Mouse (Mus musculus) intestine, postnatal 0 days (tissue): Measurements from ENCODE around the gene Retnla. TPM values are rescaled to one million over a fixed set of nuclear protein-coding genes. Genes with fewer than 3 reads are reported as not detected.
"Not testable (repeated sequence)": the region's sequence is repeated elsewhere in the genome, so short reads cannot be mapped to it uniquely, and the experiment has no call there.

Experiments used
- ATAC-seq: fragments of 200-750 bp; cut with Nextera tagmentation; 2 replicates; pipeline ENCODE4 v1.8.0; 2017; ENCODE audit warnings: mild to moderate bottlenecking, moderate TSS enrichment, moderate library complexity
- H3K27ac ChIP-seq: fragments of 300-500 bp; sonication (generic); 2 replicates; pipeline ENCODE4 v1.5.1; 2014; ENCODE audit warnings: mild to moderate bottlenecking, low read depth, low read length, moderate library complexity
- H3K27me3 ChIP-seq: fragments of 300-500 bp; sonication (generic); replicated peaks from 2 replicates; pipeline ENCODE4 v1.6.1; 2014; ENCODE audit warnings: low read length, mixed read lengths; ENCODE audit not compliant: control insufficient read depth, insufficient read depth
- H3K36me3 ChIP-seq: fragments of 300-500 bp; sonication (generic); 2 replicates; pipeline ENCODE4 v1.6.1; 2014; ENCODE audit warnings: mild to moderate bottlenecking, moderate library complexity; ENCODE audit not compliant: control insufficient read depth, insufficient read depth
- H3K4me1 ChIP-seq: fragments of 300-500 bp; sonication (generic); replicated peaks from 2 replicates; pipeline ENCODE4 v1.6.1; 2014; ENCODE audit warnings: antibody characterized with exemption, low read length, mixed read lengths; ENCODE audit not compliant: control insufficient read depth, insufficient read depth
- H3K4me2 ChIP-seq: fragments of 300-500 bp; sonication (generic); replicated peaks from 2 replicates; pipeline ENCODE4 v1.6.1; 2014; ENCODE audit warnings: low read depth, mild to moderate bottlenecking, moderate library complexity
- H3K4me3 ChIP-seq: fragments of 300-500 bp; sonication (generic); 2 replicates; pipeline ENCODE4 v1.5.1; 2014; ENCODE audit warnings: low read depth, low read length
- H3K9ac ChIP-seq: fragments of 300-500 bp; sonication (generic); 2 replicates; pipeline ENCODE4 v1.6.1; 2014; ENCODE audit warnings: mild to moderate bottlenecking, low read depth, low read length
- H3K9me3 ChIP-seq: fragments of 300-500 bp; sonication (generic); 2 replicates; pipeline ENCODE4 v1.6.1; 2016; ENCODE audit warnings: mixed run types; ENCODE audit not compliant: control insufficient read depth
- CTCF ChIP-seq: sonication (generic); IDR thresholded peaks from 2 replicates; pipeline ENCODE4 v1.5.1; 2016; ENCODE audit warnings: low read depth, mild to moderate bottlenecking, control low read depth, antibody characterized with exemption, moderate library complexity
- WGBS: fragments of 180-500 bp; shearing (Covaris S2); extraction: QIAGEN DNeasy Blood & Tissue Kit; methylation state at CpG from one replicate; pipeline ENCODE4 v1.1.7; 2014; 5-methylcytosine and 5-hydroxymethylcytosine counted together
- polyA plus RNA-seq: library from polyadenylated mRNA; unstranded; fragments of >200 nt; fragmentation: Nextera tagmentation; extraction: Ambion mirVana; gene quantifications from 2 replicates; pipeline ENCODE4 v1.2.1, GENCODE M21; 2015

Retnla gene
- polyA plus RNA-seq, 1 experiment from 2014 or later = not detected

DNA sequence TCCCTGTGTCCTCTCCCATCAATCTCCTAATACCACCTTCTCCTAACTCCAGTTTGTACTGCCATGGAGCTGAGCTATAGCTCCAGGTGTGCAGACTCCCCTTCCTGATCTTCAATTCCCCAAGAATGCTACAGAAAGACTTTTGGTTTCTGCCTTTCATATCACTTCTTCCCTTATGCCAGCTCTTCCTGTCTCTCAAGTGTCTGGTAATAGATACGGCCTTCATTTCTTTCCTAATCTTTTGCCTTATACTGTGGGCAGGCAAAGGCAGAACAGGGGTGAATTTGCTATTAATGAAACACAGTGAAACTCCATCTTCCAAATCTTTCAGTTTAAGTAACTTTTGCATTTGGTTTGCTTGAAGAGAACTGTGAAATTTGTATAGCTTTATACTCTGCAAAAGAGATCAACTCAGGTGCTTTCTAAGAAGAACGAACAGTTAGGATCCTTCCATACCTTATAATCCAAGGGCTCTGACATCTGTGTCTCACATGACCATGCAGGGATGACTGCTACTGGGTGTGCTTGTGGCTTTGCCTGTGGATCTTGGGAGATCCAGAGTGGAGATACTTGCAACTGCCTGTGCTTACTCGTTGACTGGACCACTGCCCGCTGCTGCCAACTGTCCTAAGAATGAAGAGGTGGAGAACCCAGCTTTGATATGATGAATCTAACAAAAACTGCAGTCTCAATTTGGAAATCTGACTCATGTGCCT lies 1.5 kb downstream of the Retnla start:
- TF ChIP-seq CTCF = no peak
- 92% methylated on average over 4 of the region's 4 CpGs for WGBS
- Histone ChIP-seq H3K9ac (no peak overlapping the region), H3K4me3 (no peak overlapping the region), H3K4me2 (no peak overlapping the region), H3K27ac (no peak overlapping the region), H3K9me3 (no peaks in the 10 kb centered on the region), H3K36me3 (no peaks in the 10 kb centered on the region), H3K27me3 (no peaks in the 10 kb centered on the region), H3K4me1 (no peaks in the 10 kb centered on the region)
- ATAC-seq = no peak

DNA sequence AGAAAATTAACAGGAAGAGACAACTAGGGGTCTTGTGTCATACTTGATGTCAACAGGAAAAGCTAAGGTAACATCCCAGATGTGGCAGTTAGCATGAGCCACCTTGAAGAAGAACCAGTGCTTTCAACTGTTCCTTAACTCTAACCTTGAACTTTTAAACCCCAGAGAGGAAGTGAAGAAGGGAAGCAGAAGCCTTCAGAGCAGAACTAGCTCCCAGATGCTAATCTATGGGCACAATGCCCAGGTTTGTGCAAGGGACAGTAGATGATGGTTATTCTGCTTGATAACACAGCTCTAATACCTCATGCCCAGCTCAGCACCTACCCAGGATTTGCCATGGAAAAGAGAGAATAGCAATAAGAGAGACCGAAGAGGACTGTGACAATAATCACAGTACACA lies 22.7 kb downstream of the Retnla start:
- 82% methylated on average over 1 of the region's 1 CpGs for WGBS
- not testable (repeated sequence) for H3K9ac ChIP-seq, H3K36me3 ChIP-seq, H3K4me1 ChIP-seq, H3K9me3 ChIP-seq, H3K27ac ChIP-seq, ATAC-seq, H3K4me2 ChIP-seq, H3K4me3 ChIP-seq, H3K27me3 ChIP-seq

DNA sequence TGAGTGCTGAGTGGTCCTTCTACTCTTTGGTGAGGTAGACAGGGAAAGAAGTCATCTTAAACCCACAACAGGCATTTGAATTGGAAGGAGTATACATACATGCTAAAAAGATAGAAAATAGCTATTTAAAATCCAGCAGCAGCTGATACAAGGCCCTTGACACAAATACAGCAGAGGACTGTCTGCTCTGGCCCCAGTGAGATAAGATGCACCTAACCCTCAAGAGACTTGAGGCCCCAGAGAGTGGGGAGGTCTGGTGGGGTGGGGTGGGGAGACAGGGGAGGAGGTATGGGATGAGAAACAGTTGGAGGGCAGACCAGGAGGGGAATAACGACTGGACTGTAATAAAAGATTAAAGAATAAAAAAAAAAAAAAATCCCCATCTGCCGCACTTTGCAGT lies 25.3 kb downstream of the Retnla start:
- no peak overlapping the region for H3K4me3 ChIP-seq
- H3K4me1 ChIP-seq = no peaks in the 10 kb centered on the region
- no peak overlapping the region for H3K27ac ChIP-seq
- no peaks in the 10 kb centered on the region for H3K36me3 ChIP-seq
- H3K27me3 ChIP-seq = no peaks in the 10 kb centered on the region
- TF ChIP-seq CTCF = no peak
- WGBS = 50% methylated on average over 2 of the region's 2 CpGs
- no peaks in the 10 kb centered on the region for H3K9me3 ChIP-seq
- no peak overlapping the region for H3K4me2 ChIP-seq
- ATAC-seq = no peak
- H3K9ac ChIP-seq = no peak overlapping the region

DNA sequence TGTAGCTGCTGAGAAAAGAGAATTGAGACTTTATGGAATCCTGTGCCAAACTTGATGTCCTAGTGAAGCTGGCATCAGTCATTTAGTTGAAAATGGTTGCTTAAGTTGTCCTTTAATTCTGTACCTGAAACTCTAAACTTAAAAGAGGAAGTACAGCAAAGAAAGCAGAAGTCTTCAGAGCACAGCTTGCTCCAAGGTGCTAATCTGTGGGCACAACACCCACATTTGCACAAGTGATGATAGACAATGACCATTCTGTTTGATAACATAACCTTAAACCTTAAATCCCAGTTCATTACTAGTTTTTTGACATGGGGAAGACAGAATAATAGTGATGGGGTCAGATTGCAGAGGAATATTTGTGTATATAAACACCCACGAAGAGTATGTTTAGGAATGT lies 26.3 kb downstream of the Retnla start:
- Histone ChIP-seq H3K4me1 (no peaks in the 10 kb centered on the region), H3K9ac (no peak overlapping the region), H3K27ac (no peak overlapping the region), H3K9me3 (no peaks in the 10 kb centered on the region), H3K36me3 (no peaks in the 10 kb centered on the region), H3K4me2 (no peak overlapping the region), H3K27me3 (no peaks in the 10 kb centered on the region), H3K4me3 (no peak overlapping the region)
- ATAC-seq = no peak
- WGBS = 63% methylated on average over 1 of the region's 1 CpGs
- no peak for TF ChIP-seq CTCF

DNA sequence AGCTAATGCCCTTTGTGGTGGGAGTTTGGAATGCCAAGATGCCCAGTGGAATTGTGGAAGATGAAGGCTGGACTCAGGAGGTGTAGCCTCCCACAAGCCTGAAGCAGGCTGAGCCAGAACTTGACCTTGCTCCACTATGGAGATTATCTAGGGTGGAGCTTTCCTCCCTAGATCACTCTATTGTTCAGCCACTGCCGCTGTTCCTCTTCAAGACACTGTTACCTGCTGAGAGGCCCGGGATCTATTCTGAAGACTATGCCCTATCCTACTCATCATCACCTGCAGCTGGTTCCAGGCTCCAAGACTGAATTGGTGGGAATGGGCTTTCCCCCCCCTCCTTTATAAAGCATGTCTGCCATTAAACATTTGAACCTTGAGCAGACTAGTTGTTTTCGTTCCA lies 27.3 kb downstream of the Retnla start:
- ATAC-seq = no peak

DNA sequence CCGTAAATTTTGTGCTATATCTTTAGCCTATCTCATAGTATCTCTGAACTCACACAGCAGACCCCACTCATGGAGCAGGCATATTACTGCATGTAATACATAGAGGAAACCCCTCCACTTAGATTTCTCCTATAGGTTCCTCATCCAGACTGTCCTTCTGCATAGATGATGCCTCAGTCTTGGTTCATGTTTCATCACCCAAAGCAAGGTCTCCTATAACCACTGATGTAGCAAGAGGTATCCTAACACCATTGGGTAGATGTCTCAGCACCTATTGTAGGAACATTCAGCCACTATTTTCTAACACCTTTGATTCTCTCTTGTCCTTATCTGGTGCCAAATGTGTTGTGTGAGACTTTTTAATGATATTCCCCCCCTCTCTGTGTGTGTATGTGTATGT lies 29.4 kb downstream of the Retnla start:
- Histone ChIP-seq H3K27me3 (no peaks in the 10 kb centered on the region), H3K4me2 (no peak overlapping the region), H3K9ac (no peak overlapping the region), H3K36me3 (no peaks in the 10 kb centered on the region), H3K27ac (no peak overlapping the region), H3K9me3 (no peaks in the 10 kb centered on the region), H3K4me3 (no peak overlapping the region), H3K4me1 (no peaks in the 10 kb centered on the region)
- ATAC-seq = no peak
- no peak for TF ChIP-seq CTCF
- WGBS = 91% methylated on average over 1 of the region's 1 CpGs

More for the DNA sequence above, 27.3 kb downstream of the Retnla start:
- Histone ChIP-seq H3K9me3 (no peaks in the 10 kb centered on the region), H3K4me3 (no peak overlapping the region), H3K4me2 (no peak overlapping the region), H3K4me1 (no peaks in the 10 kb centered on the region), H3K9ac (no peak overlapping the region), H3K36me3 (no peaks in the 10 kb centered on the region), H3K27ac (no peak overlapping the region), H3K27me3 (no peaks in the 10 kb centered on the region)
- TF ChIP-seq CTCF = no peak
- 81% methylated on average over 3 of the region's 3 CpGs for WGBS

DNA sequence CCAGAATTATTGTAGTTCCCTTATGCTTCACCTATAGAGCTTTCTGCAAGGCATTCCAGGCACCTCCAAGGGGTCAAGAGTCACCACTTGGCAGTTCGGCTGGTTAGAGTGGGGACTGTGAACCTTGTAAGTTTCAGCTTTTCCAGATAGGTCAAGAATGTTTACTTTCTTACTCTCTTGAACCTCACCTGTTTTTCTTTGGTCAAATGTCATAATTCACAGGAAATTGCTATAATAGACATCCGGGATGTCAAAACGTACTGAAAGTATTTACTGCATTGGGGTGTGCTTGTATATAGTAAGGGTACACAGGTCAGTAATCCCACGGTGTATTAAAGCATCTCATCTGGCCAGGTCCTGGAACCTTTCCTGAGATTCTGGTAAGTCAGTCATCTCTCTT lies 30.0 kb downstream of the Retnla start, which contains the start of gene Retnlg:
TSS of gene Retnlg (plus strand) at position 301 of the 400 bp plus-strand sequence.
- no peak within 1 kb of the TSS for H3K4me3 ChIP-seq
- H3K27me3 ChIP-seq = no peaks in the 10 kb centered on the region
- H3K27ac ChIP-seq = no peak within 1 kb of the TSS
- 47% methylated on average over 4 of the region's 4 CpGs for WGBS
- no peak within 1 kb of the TSS for H3K9ac ChIP-seq
- no peaks in the 10 kb centered on the region for H3K9me3 ChIP-seq
- TF ChIP-seq CTCF = no peak
- no peak within 1 kb of the TSS for H3K4me2 ChIP-seq
- no peaks in the 10 kb centered on the region for H3K4me1 ChIP-seq
- no peaks in the 10 kb centered on the region for H3K36me3 ChIP-seq
- ATAC-seq = no peak
